Mouse (Mus musculus): ENCODE data around the gene Prdx4. TPM values are rescaled to one million over a fixed set of nuclear protein-coding genes. Genes with fewer than 3 reads are reported as not detected.

The Prdx4 gene
- polyA plus RNA-seq, 1 experiment from 2014 or later: 108 TPM

GRCm38 (mm10) chrX:155306390-155306789, 34.2 kb downstream of the Prdx4 start:
- H3K27me3 ChIP-seq (replicated peaks; ENCODE audit: control insufficient read depth, insufficient read depth, low read length): no peaks in the 10 kb centered on the region
- ATAC-seq: no peak
- H3K4me1 ChIP-seq (ENCODE audit: control insufficient read depth, insufficient read depth, low read depth, low read length): no peaks in the 10 kb centered on the region
- no peaks in the 10 kb centered on the region for H3K36me3 ChIP-seq (ENCODE audit: control insufficient read depth, insufficient read depth, low read length)
- no peak overlapping the region for H3K9ac ChIP-seq (ENCODE audit: low read depth, low read length)
- WGBS: 96% methylated on average over 2 of the region's 2 CpGs
- H3K4me2 ChIP-seq (ENCODE audit: low read length): no peak overlapping the region
- no peak overlapping the region for H3K27ac ChIP-seq (ENCODE audit: low read depth, low read length)
- H3K4me3 ChIP-seq (ENCODE audit: low read length): no peak overlapping the region
- no peaks in the 10 kb centered on the region for H3K9me3 ChIP-seq (ENCODE audit: control insufficient read depth, low read length)

- H3K4me1 ChIP-seq (ENCODE audit: control insufficient read depth, insufficient read depth, low read depth, low read length): no peaks in the 10 kb centered on the region
- no peak overlapping the region for H3K4me2 ChIP-seq (ENCODE audit: low read length)
- no peaks in the 10 kb centered on the region for H3K9me3 ChIP-seq (ENCODE audit: control insufficient read depth, low read length)
- H3K9ac ChIP-seq (ENCODE audit: low read depth, low read length): no peak overlapping the region
- WGBS: 60% methylated on average over 1 of the region's 1 CpGs
- no peaks in the 10 kb centered on the region for H3K27me3 ChIP-seq (replicated peaks; ENCODE audit: control insufficient read depth, insufficient read depth, low read length)
- H3K36me3 ChIP-seq (ENCODE audit: control insufficient read depth, insufficient read depth, low read length): no peaks in the 10 kb centered on the region
- no peak overlapping the region for H3K27ac ChIP-seq (ENCODE audit: low read depth, low read length)
- H3K4me3 ChIP-seq (ENCODE audit: low read length): no peak overlapping the region
- ATAC-seq: no peak
These were observed 60.0 kb downstream of the Prdx4 start for GRCm38 (mm10) chrX:155280427-155281044.

GRCm38 (mm10) chrX:155278483-155278882, 62.1 kb downstream of the Prdx4 start:
- H3K36me3 ChIP-seq (ENCODE audit: control insufficient read depth, insufficient read depth, low read length): no peaks in the 10 kb centered on the region; the same call in 1 of the 2 replicates
- H3K27me3 ChIP-seq (replicated peaks; ENCODE audit: control insufficient read depth, insufficient read depth, low read length): no peaks in the 10 kb centered on the region
- H3K27ac ChIP-seq (ENCODE audit: low read depth, low read length): no peak overlapping the region
- H3K9ac ChIP-seq (ENCODE audit: low read depth, low read length): no peak overlapping the region
- no peak for ATAC-seq
- no peaks in the 10 kb centered on the region for H3K4me1 ChIP-seq (ENCODE audit: control insufficient read depth, insufficient read depth, low read depth, low read length)
- no peaks in the 10 kb centered on the region for H3K9me3 ChIP-seq (ENCODE audit: control insufficient read depth, low read length)
- 73% methylated on average over 4 of the region's 4 CpGs for WGBS
- no peak overlapping the region for H3K4me2 ChIP-seq (ENCODE audit: low read length)
- H3K4me3 ChIP-seq (ENCODE audit: low read length): no peak overlapping the region

Other genes starting within 250 kb of the Prdx4 start
- not detected in 2 replicates for gene Magea2, start 247.1 kb downstream of the Prdx4 start, polyA plus RNA-seq (2015; fragmentation: Nextera tagmentation; extraction: Ambion mirVana)
- gene Cldn34b2, start 212.3 kb downstream of the Prdx4 start, polyA plus RNA-seq (2015; fragmentation: Nextera tagmentation; extraction: Ambion mirVana): not detected in 2 replicates
- gene Sat1, start 124.3 kb downstream of the Prdx4 start, polyA plus RNA-seq (2015; fragmentation: Nextera tagmentation; extraction: Ambion mirVana): 82.5 and 92.3 TPM in 2 replicates
- 44.3 and 50.9 TPM in 2 replicates for gene Acot9, start 78.3 kb downstream of the Prdx4 start, polyA plus RNA-seq (2015; fragmentation: Nextera tagmentation; extraction: Ambion mirVana)